Mouse (Mus musculus): ENCODE results near the gene Rnf217. TPM values are rescaled to one million over a fixed set of nuclear protein-coding genes. Genes with fewer than 3 reads are reported as not detected.

Gene Rnf217
- total RNA-seq, 2 experiments from 2014 or later: 12.8 to 13.3 TPM

DNA sequence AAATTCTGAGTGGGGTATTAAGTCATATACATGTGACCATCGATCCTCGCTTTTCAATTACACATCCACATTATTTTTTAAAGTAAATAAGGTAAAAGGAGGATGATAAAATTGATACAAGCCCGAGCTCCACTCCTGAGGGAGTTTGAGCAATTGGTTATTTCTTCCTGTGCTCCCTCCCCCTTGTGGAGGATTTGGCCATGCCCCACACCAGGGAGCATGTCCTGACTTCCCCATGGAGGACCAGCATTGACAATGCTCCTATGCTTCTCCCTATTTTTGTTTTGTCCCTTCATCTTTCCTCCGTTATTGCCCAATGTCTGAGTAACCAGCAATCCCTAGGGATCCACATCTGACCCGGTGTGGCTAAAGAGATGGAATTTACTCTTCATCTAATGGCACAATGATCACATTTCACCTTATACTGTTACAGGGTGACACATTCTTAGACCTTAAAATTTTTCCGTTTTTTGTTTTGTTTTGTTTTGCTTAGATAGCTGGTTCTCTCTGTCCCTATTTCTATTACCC is 53.5 kb downstream of the Rnf217 start:
- DNase-seq: no peak

DNA sequence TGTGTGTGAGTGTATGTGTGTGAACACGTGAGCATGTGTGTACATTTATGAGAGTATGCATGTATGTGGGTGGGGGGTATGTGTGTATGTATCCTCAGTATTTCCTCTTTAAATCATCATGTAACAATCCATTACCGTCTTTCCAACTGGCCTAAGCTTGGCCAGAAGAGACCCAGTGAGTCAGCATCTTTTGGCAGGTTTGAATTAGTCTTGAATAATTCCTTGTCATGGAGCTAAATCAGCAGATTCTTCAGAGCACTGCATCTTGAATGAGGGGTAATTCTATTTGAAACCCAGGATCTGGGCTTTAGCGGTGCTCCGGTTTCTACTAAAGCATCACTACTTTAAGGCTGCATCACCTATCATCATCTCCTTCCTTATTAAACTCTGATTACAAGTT is 55.7 kb downstream of the Rnf217 start:
- DNase-seq: no peak

DNA sequence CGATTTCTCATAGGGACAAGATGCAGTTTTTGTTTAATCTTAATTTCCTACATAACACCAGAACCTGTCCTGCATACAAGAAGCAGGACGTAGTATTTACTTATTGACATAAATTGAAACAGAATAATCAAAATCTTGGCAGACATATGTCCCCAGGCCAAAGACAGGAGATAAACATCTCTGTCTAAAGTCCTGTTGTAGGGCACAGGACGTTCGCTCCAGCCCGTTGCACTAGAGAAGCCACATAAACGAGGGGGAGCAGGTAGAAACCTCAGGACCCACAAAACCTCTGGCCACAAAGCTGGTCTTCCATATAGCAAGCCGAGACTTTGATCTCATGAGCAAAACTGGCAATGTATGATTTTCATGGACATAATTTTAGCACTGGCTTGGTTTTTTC is 57.1 kb downstream of the Rnf217 start:
- DNase-seq: no peak

DNA sequence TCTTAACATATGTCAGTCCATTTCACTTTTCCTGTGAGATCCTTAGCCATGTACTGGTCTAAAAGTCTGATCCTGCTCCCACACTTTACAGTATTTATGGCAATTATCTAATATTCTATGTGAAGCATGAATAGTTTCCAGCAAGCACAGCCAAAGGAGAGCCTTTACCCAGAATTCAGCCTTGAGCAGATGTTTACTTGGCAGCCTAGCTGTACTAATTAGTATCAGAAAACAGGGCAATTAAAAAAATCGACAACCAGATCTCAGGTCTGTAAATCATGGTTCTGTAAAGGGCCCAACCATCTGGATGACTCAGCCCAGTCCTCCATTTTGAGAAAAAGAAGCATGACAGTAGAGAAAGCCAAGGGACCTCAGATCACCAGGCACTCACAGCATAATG is 57.6 kb downstream of the Rnf217 start:
- no peak for DNase-seq

DNA sequence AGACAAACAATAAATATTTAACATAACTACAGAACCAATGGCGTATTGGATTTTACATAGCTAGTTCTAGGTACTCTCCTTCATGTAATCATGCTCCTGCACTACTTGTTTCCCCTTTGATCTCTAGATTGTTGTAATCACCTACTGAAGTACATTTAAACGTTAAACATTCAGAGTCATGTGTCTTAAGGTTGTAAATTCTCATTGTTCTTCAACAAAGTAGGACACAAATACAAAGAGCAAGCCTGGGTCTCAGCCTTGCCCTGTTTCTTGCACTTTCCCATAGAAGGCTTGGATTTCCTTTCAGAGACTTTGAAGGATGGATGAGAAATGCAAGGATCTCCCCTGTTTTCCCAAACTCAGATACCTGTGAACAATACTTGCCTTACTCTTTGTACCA is 61.8 kb downstream of the Rnf217 start:
- DNase-seq: no peak

DNA sequence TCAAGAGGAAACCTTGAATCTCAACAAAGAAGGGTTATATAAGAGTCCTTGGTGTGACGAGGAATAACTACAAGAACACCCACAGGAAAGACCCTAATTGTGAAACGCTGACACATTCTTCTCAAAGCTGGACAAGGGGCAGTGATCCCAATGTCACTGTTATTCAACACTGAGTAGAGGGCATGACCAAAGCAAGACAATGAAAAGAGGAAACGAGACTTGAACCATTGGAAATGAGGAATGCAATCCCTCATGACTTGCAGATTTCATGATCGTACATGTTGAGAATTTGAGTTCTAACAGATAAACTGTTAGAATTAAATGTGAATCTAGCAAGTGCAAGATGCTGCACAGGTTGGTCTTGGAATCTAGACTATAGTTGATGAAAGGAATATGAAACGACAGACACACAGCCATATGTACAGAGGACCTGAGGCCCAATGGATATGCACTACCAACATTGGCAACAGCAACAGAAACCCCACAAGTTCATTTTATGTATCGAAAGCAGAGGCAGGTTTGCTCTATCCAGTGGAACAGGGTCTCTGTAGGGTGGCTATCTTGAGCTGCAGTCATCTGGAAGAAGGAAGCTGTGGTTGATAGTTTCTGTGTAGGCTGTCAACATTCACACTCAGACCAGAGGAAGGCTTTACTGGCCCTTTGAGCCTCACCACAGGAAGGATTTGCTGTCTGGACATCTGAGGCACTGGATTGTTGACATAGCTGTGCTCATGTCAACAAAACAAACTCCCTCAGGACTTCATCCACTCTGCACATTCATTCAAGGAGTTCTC is 64.6 kb downstream of the Rnf217 start:
- DNase-seq: no peak

DNA sequence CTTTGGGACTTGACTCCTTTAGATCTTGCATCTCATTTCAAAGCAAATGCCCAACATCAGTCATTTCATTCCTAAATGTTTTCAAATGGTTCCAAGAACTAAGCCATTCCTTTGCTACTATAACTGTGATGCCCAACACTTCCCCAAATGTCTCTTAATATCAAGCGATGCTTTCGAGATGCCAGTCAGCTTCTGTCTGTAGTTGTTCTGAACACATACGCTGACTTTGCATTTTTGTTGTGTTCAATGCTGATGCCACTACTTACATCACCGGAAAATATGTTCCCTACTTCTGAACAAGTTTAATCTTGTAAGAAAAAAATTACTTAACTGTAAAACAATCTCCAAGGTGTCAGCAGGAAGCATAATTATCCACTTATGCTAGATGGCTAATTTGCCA is 68.5 kb downstream of the Rnf217 start:
- no peak for DNase-seq

DNA sequence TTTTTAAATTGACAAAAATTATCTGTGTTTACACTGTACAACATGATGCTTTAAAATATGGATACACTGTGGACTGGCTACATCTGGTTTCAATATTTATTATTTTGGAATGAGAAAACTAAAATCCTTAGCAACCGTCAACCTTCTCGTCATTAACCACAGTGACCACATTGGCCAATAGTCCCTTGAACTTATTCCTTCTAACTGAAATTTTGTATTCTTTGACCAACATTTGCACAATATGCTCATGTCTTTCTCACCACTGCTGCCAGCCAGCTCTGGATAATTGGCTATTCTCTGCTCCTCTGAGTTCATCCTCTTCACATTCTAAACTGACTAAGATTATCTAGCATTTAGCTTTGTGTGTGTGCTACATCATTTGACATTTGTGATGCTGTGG is 69.6 kb downstream of the Rnf217 start:
- DNase-seq: no peak

DNA sequence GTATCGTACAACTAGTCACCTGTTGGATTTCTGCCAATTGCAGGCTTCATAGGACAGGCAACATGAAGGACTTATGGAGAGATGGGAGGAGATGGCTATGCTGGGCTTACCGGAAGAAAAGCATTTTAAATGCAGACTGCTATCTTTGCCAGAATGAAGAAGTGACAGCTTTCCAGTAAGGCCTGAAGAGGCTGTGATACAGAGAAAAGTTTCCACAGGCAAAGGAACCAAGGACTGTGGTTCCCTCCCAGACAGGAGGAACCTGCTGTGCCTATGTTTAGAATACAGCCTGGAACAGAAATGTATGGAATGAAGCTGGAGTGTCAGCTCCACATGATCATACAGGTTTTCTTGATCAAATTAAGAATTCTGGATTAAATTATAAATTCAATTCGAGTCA is 70.3 kb downstream of the Rnf217 start:
- DNase-seq: no peak

DNA sequence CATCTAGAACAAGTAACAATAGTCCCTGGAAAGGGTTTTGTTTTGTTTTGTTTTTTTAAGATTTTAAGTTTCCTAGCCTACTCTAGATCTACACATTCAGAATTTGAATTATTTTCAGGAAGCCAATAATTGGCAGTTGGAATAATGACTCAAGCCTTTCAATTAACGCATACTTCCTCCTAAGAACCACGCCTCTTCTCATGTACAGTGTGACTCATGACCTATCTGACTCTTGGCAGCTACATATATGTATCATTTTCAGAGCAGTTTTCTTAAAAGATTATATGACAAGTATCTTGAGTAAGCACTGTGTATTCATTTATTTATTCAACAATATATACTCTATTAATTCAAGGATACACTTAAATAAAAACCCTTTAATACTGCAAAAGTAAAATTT is 70.7 kb downstream of the Rnf217 start:
- DNase-seq: no peak

DNA sequence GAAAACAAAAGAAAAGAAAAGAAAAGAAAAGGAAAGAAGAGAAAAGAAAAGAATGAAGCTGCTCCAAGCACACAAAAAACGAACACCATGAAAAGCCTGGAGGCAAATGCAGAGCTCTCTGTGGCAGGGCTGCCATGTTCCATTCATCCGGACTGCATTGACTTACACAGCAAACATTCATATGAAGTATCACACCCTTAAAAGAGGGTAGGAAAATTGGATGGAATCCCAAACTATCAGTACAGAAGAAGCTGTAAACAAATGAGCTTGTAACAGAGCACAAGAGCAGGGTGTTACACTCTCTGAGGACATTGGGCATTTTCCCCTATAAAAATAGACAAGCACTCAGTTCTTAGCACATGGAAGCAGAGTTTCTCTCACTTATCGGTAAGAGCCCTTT is 71.8 kb downstream of the Rnf217 start:
- DNase-seq: no peak

DNA sequence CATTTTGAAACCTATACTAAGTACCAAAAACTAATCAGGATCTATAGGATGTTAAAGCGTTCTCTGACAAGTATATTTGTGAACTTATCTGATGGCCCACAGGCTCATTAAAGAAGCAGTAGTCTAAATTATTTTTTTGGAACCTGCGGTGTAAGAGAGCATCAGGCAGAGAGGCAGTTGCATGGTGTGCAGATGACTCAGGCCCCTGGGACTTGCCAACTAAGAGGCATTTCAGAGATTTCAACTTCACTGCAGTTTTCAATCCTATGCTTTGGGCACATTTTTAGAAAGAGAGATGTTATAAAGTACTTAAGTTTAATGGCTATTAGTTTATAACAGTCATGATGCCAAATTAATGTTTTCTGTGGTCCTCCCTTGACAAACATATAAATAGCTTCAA is 73.9 kb downstream of the Rnf217 start:
- no peak for DNase-seq

DNA sequence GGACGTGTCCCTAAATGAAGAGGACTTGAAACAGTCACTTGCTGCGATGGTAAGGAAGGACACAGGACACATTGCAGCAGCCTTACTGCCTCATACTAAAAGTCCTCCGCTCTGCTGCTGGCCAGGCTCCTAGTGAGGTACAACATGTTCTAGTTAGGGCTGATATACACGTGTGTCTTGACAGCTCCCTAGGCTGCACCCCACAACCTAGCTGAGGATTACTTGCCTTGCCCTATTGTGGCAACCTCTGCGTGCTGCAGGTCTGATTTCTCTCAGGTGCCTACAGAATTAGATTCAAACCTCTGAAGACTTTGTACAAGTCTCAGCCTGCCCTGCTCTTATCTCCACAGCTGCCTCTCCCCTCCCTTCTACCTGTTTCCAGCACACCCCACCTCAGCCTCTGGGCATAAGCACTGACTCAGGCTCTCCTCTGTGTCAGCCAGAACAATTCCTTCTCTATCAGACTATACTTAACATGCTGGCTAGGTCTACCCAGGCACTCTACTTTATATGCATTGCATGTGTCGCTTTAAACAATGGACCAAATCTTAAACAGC is 75.6 kb downstream of the Rnf217 start:
- DNase-seq: no peak

DNA sequence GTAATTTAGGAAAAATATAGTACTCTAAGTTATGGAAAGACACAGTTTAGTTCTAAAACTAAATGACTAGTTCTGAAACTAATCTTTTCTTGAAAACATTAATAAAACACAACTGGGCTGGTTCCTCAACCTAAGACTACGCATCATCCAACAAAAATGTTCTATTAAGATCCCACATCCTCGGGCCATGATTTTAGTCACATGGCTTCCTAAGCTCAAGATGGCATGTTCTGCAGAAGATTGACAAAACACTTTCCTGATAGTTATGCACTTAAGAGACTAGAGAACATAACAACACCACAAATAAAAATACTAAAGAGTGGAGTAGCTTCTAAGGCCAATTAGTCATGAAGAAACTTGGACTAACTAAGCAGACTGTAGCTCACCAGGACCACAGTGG is 76.2 kb downstream of the Rnf217 start:
- no peak for DNase-seq

DNA sequence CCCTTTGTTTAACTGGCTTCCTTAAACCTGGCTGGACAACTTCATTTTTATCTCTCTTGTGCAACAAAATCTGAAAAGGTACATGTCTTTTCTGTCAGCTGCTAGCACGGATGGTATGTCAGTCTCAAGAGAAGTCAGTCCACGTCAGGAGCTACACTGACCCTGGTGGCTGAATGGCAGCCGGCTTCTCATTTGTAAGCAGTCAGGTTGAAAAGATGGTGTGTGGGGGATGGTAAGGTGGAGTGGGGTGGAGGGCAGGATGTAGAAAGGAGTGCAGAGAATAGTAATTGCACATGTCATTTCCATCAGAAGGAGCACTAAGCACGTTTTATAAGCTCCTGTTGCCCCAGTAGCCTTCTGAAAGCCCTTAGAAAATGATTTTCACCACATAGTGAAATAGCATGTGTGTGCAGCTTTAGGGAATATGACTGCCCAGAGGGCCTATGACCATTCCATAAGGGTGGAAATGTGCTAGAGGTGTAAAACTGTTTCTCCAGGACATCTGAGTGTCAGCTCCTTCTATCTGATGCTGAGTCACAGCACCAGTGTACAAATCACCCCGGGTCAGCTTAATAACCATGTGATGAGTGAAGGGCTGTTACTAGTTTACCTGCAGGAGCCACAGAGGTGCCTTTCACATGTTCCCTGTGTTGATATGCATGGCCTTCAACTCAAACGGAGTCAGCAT is 80.5 kb downstream of the Rnf217 start:
- DNase-seq: no peak

DNA sequence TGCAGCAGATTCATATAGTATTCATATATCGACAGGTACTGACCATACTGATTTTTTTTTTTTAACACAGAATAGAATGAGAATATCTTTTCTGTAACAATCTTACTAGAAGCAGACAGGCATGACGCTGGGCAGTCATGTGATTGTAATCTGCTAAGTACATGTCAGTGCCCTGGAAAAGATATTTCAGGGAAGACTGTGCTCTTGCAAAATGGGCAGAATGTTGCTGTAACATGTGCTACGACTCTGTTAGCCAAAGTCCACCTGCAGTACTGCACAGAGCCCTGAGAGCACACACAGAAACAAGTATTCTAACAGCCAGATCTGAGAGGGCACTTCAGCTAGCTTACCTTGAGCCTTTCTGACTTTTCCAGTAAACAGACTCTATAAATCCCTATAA is 83.3 kb downstream of the Rnf217 start:
- no peak for DNase-seq

DNA sequence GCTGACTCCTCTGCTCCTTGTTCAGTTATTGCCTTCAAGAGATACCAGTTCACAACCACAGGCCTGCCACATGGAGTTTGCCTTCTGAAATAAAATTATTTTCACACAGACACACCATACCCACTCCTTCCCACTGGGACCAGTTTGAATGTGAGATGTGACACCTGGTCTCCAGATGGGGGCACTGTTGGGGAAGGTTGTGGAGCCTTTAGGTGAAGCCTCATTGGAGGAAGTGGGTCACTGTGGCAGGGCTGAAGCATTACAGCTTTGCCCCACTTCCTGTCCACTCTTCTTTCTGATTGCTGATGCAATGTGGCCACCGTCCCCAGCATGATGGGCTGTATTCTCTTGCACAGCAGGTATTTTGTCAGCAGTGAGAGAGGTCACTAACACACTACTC is 89.6 kb downstream of the Rnf217 start:
- DNase-seq: no peak

DNA sequence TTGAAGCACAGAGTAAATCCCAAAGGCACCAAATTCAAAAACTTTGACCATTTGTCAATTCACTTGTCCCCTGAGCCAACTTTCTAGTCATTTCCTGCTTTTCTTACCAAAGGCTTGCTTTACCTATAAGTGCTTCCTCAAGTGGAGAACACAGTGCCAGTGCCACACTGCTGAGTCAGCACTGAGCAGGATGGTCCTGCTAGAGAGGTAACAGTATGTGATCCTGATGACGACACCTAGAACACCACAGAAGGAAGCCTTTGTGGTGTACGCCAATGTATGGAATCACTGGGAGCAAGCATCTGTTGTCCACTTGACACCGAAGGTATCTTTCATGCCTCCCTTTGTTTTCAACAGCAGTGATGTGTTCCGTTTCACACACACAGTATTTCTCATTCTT is 90.8 kb downstream of the Rnf217 start:
- DNase-seq: no peak

DNA sequence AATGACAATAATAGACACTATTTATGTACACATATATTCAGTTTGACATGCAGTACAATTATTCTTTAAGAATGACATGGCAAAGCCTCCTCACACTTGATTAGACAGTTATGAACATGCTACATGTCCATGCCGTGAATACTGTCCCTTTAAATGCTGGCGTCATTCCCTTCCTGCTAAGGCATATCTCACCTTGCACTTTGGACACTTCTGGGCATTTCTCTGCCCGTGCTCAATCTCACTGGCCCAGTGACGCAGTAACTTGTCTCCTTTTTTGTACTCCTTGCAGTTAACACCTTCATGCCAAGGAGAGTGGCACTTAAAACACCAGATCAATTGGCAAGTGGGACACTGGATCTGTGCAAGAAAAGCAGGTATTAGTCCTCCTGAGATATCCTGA is 91.8 kb downstream of the Rnf217 start:
- no peak for DNase-seq

DNA sequence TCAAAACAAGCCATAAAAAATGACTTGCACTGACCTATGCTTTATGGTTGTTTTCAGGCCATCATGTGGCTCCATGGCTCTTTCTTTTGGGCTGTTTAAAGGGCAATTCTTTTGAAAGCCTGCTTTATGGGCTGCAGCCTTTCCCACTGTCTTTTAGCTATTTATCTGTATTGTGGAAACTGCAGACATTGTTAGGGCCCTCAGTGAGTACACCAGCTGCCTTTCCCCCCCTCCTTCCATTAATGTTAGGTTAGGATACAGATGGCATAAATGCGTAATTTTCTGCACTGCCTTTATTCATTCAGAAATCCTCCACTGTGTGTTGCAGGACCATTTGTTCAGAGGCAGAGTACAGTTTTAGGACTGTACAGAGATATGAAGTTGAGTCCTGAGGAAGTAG is 93.1 kb downstream of the Rnf217 start:
- no peak for DNase-seq

DNA sequence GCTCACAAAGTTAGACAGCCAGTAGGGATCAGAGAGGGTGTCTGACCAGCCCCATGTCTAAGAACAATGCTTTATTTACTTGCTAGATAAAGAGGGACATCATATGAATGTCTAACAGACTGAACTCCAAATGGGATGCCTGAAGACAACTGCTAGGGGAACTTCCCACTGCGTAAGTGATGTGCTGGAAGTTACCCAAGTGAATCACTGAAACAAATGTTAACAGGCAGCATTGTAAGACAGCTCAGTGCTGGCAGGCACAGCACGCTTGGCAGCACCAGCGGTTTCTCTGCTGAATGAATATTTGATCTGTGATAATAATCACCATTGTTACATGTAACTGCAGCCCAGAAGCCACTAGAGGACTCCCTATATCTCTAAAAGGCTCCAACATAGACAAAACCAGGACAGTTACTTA is 104.8 kb downstream of the Rnf217 start:
- DNase-seq: peak; percentile 25

DNA sequence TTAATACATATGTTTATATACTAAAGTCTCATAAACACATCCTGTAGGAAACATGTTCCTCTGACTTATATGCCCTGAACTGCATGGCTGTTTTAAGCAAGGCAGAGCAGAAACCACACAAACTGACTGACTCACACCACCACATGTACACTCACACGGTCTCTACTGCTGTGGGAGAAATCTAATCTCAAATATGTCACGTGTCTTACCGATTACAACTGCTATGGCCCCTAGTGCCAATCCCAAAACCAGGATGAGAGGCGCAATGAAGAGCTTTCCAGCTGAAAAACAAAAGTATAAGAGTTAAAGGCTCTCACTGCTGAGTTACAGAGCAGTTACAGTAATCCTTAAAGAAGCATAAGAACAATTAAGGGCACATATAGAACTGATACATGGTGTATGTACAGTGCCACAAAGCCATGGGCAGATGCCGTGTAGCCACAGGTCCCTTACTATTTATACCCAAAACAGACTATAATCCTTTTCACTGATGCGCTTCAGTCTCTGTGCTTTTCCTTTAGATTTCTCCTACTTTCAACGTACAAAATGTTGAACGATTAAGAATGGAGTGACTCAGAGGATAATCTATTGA is 105.3 kb downstream of the Rnf217 start:
- DNase-seq: no peak

DNA sequence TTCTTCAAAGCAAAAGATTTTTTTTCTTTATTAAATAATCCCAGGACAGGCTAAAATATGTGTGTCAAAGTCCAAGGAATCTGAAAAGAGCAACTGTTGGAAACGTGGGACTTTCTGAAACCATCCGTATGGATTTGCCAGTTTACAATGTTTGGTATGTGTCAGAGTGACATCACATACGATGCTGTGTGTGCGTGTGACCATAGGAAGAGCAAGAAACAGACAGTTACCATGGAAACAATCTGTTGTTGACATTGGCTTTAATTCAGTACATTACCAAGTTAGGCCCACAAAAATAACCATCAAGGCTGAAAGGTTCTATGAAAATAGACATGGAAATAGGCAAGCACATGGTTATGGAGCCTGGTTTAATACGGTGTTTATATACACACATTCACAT is 107.3 kb downstream of the Rnf217 start:
- DNase-seq: no peak
